Mouse (Mus musculus) megakaryocyte, embryonic 14.5 days (primary cell): ENCODE measurements at regions not wholly inside any gene's neighbourhood (a gene's known extent, or its start where the extent isn't known, plus 50 kb on each side); places are given as distances from the start of the nearest gene placed in this dataset.

Source experiments
- FLI1 ChIP-seq: IDR thresholded peaks from 2 replicates; pipeline ENCODE4 v1.6.1; 2012; ENCODE audit warnings: low read length, inconsistent platforms, mixed read lengths
- GATA1 ChIP-seq: IDR thresholded peaks from 3 replicates; pipeline ENCODE4 v1.6.1; 2012; ENCODE audit warnings: mixed read lengths, low read length, inconsistent platforms, borderline replicate concordance

DNA sequence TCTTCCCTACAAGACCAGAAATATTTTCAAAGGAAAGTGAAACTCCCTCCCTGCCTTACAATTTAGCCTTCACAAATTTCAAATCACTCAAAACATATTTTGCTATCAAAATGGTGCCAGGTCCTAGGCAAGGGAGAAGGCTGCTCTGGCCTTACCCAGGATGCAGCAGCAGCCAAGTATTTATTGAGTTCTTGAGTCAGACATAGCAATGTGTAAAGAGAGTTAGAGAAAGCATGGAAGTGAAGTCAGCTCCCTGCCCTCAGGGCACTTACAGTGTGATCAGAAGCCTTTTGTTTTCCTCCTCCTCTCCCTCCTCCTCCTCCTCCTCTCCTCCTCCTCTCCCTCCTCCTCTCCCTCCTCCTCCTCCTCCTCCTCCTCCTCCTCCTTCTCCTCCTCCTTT, 194.6 kb upstream of the Sox9 start:
- TF ChIP-seq GATA1 (no peak), FLI1 (no peak)
